Mouse (Mus musculus): Measurements from ENCODE around the gene Zbtb40. TPM values are rescaled to one million over a fixed set of nuclear protein-coding genes. Genes with fewer than 3 reads are reported as not detected.

Zbtb40 gene
- polyA plus RNA-seq, 1 experiment from 2014 or later: 6.2 TPM

DNA sequence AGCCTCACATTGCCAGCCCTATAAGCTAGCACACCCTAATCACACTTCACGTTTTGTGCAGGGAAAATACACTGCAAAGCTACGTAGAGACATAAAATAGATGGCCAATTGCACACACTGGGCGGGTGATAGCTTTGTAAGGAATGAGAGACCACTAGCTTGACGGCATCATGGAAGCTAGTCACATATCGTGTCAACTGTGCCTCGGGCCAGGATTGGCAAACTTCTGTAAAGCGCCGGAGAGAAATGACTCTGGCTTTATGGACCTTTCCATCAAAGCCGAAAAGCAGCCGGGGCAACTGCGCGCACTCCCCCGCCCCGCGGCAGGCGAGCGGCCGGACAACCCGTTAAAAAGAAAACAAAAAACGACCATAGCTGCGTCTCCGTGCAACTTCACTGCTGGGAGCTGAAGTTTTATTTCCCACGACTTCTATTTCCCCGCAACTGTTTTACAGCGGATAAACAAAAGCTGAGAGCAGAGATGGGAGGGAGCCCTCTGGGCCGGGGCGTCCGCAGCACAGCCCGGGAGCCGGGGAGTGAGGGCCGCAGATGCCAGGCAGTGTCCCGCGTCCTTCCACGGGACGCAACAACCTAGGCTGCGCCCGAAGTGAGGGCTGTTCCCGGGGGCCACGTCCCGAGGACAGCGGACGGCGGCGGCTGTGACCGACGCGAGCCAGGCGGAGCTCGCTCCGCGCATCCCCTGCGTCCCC is 606 bp downstream of the Zbtb40 start:
- DNase-seq (ENCODE audit: extremely low spot score, low spot score): no peak
- under 1% methylated on average over 52 of the region's 52 CpGs for WGBS
- H3K9me3 ChIP-seq: peaks cover 10% of the 10 kb centered on the region; the same call in 1 of the 2 replicates
- H3K36me3 ChIP-seq (replicated peaks): no peaks in the 10 kb centered on the region
- peak overlapping the region; percentile 91 for H3K27ac ChIP-seq
- H3K4me3 ChIP-seq: peak overlapping the region; percentile 96
- H3K4me1 ChIP-seq: peaks cover 32% of the 10 kb centered on the region
- H3K27me3 ChIP-seq (ENCODE audit: poor library complexity, severe bottlenecking): peaks cover 45% of the 10 kb centered on the region

DNA sequence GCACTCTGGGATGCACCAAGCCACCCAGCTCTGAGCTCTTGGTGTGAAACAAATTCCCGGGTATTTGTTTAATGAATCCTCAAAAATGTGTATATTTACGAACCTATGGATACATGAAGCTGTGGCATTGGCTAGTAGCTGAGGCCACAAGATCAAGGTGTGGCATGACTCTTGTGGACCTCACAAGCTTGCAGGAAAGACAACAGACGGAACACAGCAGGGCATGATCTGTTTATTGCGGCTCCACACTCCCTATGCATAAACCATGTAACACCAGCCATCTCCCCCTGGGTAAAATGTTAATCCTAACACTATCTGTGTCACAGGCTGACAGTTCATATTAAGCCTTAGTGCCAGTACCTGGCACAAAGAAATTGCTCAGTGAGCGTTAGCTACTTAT is 2.5 kb downstream of the Zbtb40 start:
- no peak overlapping the region for H3K4me3 ChIP-seq
- DNase-seq (ENCODE audit: extremely low spot score, low spot score): no peak
- H3K4me1 ChIP-seq: peaks cover 46% of the 10 kb centered on the region
- H3K27me3 ChIP-seq (ENCODE audit: poor library complexity, severe bottlenecking): peaks cover 27% of the 10 kb centered on the region
- peaks cover 10% of the 10 kb centered on the region; the same call in 1 of the 2 replicates for H3K9me3 ChIP-seq
- H3K36me3 ChIP-seq (replicated peaks): no peaks in the 10 kb centered on the region
- WGBS: 93% methylated on average over 5 of the region's 5 CpGs
- H3K27ac ChIP-seq: no peak overlapping the region

DNA sequence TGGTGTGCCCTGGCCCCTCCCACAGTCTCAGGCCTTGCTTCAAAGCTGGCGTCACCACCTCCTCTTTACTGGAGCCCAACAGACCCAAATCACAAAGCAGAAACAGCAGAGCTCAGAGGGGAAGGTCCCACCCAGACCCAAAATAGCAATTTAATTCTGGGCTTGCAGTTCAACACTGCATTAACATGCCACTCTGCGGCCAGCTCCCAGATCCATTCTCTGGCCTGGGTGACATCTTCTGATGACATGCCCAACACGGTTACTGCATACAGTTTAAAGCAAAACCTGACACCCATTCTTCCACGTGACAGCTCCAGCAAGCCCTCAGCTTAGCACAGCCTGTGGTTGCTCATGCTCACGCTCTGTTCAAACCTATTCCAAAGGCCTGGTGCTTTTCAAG is 4.1 kb downstream of the Zbtb40 start:
- WGBS: 40% methylated on average over 5 of the region's 5 CpGs
- peaks cover 55% of the 10 kb centered on the region for H3K4me1 ChIP-seq
- no peak overlapping the region for H3K4me3 ChIP-seq
- no peaks in the 10 kb centered on the region for H3K36me3 ChIP-seq (replicated peaks)
- H3K27ac ChIP-seq: no peak overlapping the region
- H3K9me3 ChIP-seq: peaks cover 2% of the 10 kb centered on the region; the same call in 1 of the 2 replicates
- no peak for DNase-seq (ENCODE audit: extremely low spot score, low spot score)
- peaks cover 18% of the 10 kb centered on the region for H3K27me3 ChIP-seq (ENCODE audit: poor library complexity, severe bottlenecking)

- Histone ChIP-seq H3K27me3 (ENCODE audit: poor library complexity, severe bottlenecking) (peaks cover 14% of the 10 kb centered on the region; the same call in 1 of the 2 replicates), H3K36me3 (replicated peaks) (no peaks in the 10 kb centered on the region), H3K27ac (no peak overlapping the region), H3K9me3 (no peaks in the 10 kb centered on the region), H3K4me1 (peaks cover 55% of the 10 kb centered on the region), H3K4me3 (no peak overlapping the region)
- DNase-seq (ENCODE audit: extremely low spot score, low spot score): no peak
- WGBS: 59% methylated on average over 11 of the region's 11 CpGs
These were observed 4.8 kb downstream of the Zbtb40 start for GRCm38 (mm10) chr4:137043799-137044198.

DNA sequence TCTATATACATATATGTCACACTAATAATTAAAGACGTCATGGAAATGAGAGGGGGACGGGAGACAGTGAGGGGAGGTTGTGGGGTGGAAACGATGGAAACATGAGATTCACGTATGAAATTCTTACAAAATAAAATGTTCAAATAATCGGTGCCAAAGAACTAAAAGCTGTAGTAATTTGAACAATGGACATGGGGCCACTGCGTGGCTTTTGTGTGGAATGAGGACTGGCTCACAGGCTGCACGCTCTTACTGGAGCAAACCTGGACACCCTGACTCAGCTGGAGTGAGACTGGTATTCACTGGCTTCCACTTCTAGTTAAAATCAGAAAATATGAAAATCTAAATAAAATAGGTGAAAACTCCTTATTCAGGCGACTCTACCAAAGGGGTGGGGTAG is 6.6 kb downstream of the Zbtb40 start:
- WGBS: 91% methylated on average over 8 of the region's 8 CpGs
- no peak overlapping the region for H3K4me3 ChIP-seq
- no peaks in the 10 kb centered on the region for H3K9me3 ChIP-seq
- peaks cover 14% of the 10 kb centered on the region; the same call in 1 of the 2 replicates for H3K27me3 ChIP-seq (ENCODE audit: poor library complexity, severe bottlenecking)
- no peak for DNase-seq (ENCODE audit: extremely low spot score, low spot score)
- peaks cover 60% of the 10 kb centered on the region for H3K4me1 ChIP-seq
- no peak overlapping the region for H3K27ac ChIP-seq
- no peaks in the 10 kb centered on the region for H3K36me3 ChIP-seq (replicated peaks)

GRCm38 (mm10) chr4:137041161-137041621 is 7.4 kb downstream of the Zbtb40 start:
- Histone ChIP-seq H3K27ac (no peak overlapping the region), H3K36me3 (replicated peaks) (no peaks in the 10 kb centered on the region), H3K9me3 (no peaks in the 10 kb centered on the region), H3K4me1 (peaks cover 64% of the 10 kb centered on the region), H3K4me3 (no peak overlapping the region), H3K27me3 (ENCODE audit: poor library complexity, severe bottlenecking) (peaks cover 14% of the 10 kb centered on the region; the same call in 1 of the 2 replicates)
- no peak for DNase-seq (ENCODE audit: extremely low spot score, low spot score)
- WGBS: 69% methylated on average over 10 of the region's 10 CpGs

DNA sequence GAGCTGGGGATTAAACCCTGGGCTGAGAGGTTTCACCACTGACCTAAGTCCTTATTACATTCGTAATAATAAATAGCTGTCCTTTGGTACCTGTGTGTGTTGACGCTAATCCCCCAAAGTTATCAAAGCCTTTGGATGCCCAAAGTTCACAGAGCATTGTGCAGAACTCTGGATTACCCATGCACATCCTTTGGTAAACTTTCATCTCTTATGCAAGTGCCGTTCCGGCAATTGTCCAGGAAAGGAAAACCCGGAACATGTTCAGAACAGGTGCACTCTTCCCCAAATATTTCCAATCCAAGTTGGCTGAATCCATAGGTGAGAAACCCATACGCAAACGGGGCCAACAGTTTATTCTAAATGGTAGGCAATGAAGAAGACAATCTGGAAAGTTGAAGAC is 9.2 kb downstream of the Zbtb40 start:
- 96% methylated on average over 7 of the region's 7 CpGs for WGBS

DNA sequence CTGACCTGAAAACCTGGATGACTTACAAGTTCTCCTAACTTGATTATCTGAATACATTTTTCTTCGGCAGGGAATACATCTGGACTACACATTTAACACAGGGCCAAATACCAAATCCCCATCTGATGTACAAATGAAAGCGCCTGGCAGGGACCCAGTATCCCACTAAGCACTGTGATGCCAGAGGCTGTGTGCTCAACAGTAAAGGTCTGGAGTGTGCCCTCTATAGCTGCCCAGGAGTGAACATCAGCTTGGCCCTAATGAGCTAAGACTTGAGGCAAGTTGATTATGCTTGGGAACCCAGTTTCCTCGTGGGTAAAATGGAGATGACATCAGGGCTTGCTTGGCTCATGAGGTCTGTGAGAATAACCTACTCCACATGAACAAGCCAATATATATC is 10.1 kb downstream of the Zbtb40 start:
- DNase-seq (ENCODE audit: extremely low spot score, low spot score): no peak
- H3K4me3 ChIP-seq: no peak overlapping the region
- H3K9me3 ChIP-seq: no peaks in the 10 kb centered on the region
- H3K27me3 ChIP-seq (ENCODE audit: poor library complexity, severe bottlenecking): peaks cover 13% of the 10 kb centered on the region; the same call in 1 of the 2 replicates
- no peak overlapping the region for H3K27ac ChIP-seq
- no peaks in the 10 kb centered on the region for H3K36me3 ChIP-seq (replicated peaks)
- peaks cover 52% of the 10 kb centered on the region for H3K4me1 ChIP-seq
- 61% methylated on average over 3 of the region's 3 CpGs for WGBS

More for the DNA sequence above, 9.2 kb downstream of the Zbtb40 start:
- Histone ChIP-seq H3K4me1 (peaks cover 57% of the 10 kb centered on the region), H3K9me3 (no peaks in the 10 kb centered on the region), H3K27me3 (ENCODE audit: poor library complexity, severe bottlenecking) (peaks cover 13% of the 10 kb centered on the region; the same call in 1 of the 2 replicates), H3K36me3 (replicated peaks) (no peaks in the 10 kb centered on the region), H3K27ac (no peak overlapping the region), H3K4me3 (no peak overlapping the region)
- DNase-seq (ENCODE audit: extremely low spot score, low spot score): no peak

DNA sequence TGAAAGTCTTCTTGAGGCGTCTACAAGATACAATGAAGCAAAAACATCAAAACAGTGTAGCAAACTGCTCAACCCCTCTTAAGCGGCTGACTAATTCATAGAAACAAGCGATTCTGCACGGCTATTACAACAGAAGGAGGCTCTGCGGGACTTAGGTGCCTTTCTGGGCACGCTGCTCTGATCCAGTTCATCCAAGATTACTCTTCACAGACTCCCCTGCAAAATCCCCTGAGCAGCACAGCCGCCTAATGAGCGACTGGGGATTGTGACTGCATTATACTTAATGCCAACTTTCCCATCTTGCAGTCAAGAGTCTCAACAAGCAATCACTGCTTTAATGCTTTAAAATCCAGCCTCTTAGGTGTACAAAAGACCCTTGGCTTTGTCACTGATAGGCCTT is 10.5 kb downstream of the Zbtb40 start:
- Histone ChIP-seq H3K4me3 (no peak overlapping the region), H3K4me1 (peaks cover 51% of the 10 kb centered on the region), H3K27me3 (ENCODE audit: poor library complexity, severe bottlenecking) (peaks cover 13% of the 10 kb centered on the region; the same call in 1 of the 2 replicates), H3K9me3 (no peaks in the 10 kb centered on the region), H3K36me3 (replicated peaks) (no peaks in the 10 kb centered on the region), H3K27ac (no peak overlapping the region)
- DNase-seq (ENCODE audit: extremely low spot score, low spot score): no peak
- WGBS: 28% methylated on average over 8 of the region's 8 CpGs

- 67% methylated on average over 7 of the region's 7 CpGs for WGBS
- H3K4me3 ChIP-seq: no peak overlapping the region
These were observed 15.3 kb downstream of the Zbtb40 start for GRCm38 (mm10) chr4:137033115-137033887.

GRCm38 (mm10) chr4:137032456-137032855 is 16.1 kb downstream of the Zbtb40 start:
- Histone ChIP-seq H3K4me1 (peaks cover 25% of the 10 kb centered on the region), H3K4me3 (no peak overlapping the region), H3K36me3 (replicated peaks) (no peaks in the 10 kb centered on the region), H3K27me3 (ENCODE audit: poor library complexity, severe bottlenecking) (0 out of 2 replicates have a peak, but pooled peaks cover 6% of the 10 kb centered on the region), H3K9me3 (no peaks in the 10 kb centered on the region), H3K27ac (no peak overlapping the region)
- WGBS: 89% methylated on average over 4 of the region's 4 CpGs
- DNase-seq (ENCODE audit: extremely low spot score, low spot score): no peak

More at GRCm38 (mm10) chr4:137033115-137033887, 15.3 kb downstream of the Zbtb40 start:
- no peaks in the 10 kb centered on the region for H3K9me3 ChIP-seq
- no peaks in the 10 kb centered on the region for H3K36me3 ChIP-seq (replicated peaks)
- no peak for DNase-seq (ENCODE audit: extremely low spot score, low spot score)
- H3K4me1 ChIP-seq: peaks cover 30% of the 10 kb centered on the region
- H3K27me3 ChIP-seq (ENCODE audit: poor library complexity, severe bottlenecking): 0 out of 2 replicates have a peak, but pooled peaks cover 6% of the 10 kb centered on the region
- no peak overlapping the region for H3K27ac ChIP-seq

GRCm38 (mm10) chr4:137031319-137031718 is 17.3 kb downstream of the Zbtb40 start:
- peaks cover 27% of the 10 kb centered on the region; the same call in 1 of the 2 replicates for H3K4me1 ChIP-seq
- WGBS: 89% methylated on average over 7 of the region's 7 CpGs
- H3K27me3 ChIP-seq (ENCODE audit: poor library complexity, severe bottlenecking): 0 out of 2 replicates have a peak, but pooled peaks cover 6% of the 10 kb centered on the region
- H3K36me3 ChIP-seq (replicated peaks): no peaks in the 10 kb centered on the region
- H3K4me3 ChIP-seq: no peak overlapping the region
- DNase-seq (ENCODE audit: extremely low spot score, low spot score): no peak
- no peaks in the 10 kb centered on the region for H3K9me3 ChIP-seq
- H3K27ac ChIP-seq: no peak overlapping the region

Data from forebrain, embryonic 10.5 days (tissue).